Mouse (Mus musculus) cerebellum, adult 18-20 months (tissue): ENCODE results near the gene Abi3.

Source experiments
- DNase-seq, 2 experiments: peaks; one replicate each; pipeline ENCODE4 v3.0.0; 2021

The Abi3 gene

DNA sequence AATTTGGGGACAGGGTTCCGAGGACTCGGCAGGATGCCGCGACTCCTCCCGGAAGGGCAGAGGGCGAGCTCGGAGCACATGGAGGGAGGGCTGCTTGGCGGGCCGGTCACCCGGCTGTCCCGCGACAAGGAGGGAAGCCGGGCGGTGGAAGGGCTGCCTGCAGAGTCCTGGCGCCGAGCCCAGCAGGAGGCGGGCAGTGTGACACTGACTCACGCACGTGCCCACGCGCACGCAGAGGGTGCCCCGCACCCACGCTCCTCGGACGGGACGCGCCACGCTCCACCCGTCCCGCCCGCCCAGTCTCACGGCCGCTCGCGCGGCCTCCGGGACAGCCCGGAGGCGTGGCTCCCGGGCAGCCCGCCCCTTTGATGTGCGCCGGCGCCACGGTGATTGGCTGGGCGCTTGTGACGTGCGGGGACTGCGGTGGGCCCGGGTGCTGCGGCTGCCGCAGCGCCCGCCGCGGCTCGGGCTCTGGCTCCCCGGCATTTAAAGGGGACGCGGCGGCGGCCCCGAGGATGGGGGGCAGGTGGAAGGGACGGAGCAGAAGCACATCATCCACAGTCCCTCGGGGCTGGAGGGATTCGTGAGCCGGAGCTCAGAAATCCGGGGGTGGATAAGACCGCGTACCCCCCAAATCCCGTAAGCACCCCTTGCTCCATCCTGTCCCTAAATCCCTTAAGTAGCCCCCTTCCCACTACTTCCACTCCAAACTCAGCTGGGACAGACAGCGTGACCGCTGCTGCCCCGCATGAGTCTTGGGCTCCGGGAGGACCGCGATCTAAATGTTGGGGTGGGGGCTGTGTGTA is 18.0 kb downstream of the Abi3 start, which contains the start of gene Phospho1:
TSS of gene Phospho1 (plus strand) at position 429 of the 806 bp plus-strand sequence.
- peak; percentile 94 to 95 for DNase-seq

DNA sequence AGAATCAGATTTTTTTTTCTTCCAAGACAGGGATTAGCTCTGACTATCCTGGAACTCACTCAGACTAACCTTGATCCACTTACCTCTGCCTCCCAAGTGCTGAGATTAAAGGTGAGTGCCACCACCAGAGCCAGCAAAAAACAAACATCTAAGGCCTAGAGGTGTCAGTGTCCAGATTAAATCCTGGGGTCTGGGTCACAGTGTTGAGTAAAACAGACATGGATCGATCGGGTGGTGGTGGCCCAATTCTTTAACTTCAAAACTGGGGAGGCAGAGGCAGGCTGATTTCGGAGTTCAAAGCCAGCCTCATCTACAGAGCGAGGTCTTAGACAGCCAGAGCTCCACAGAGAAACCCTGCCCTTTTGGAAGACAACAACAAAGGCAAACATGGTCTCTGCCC is 19.8 kb downstream of the Abi3 start:
- DNase-seq = no peak

DNA sequence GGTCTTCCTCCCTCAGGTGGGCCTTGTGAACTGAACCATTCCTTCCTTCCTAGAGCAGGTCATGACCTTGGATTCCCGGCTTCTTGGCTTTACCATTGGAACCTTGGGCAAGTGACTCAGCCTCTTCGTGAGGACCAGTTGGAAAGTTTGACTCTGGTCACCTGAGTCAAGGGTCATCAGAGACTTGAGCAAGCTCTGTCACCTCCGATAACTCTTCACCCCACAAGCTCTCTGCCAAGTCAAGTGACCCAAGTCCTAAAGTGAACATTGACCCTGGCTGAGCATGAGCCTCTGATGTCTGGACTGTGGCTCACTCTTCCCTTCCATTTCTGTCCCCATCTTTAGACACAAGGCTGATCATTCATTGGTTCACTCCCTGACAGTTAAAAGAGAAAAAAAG is 20.8 kb downstream of the Abi3 start:
- DNase-seq = no peak

DNA sequence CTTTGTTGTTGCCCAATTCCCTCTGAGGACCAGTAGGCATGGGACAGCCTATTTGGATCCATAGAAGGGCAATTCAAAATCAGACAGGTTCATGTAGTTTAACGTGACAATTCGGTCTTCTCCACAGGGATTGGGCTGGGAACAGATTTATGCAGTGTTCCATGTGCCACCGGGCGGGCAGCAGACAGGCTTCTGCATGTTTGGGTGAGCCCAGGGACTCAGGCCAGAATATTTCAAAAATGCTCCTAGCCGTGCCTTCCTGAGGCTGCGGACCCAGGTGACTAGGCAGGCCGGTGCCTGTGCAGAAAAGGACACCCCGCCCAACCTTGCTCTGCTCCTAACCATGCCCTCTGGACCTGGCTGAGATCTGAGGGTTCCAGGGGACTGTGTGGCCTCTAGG is 23.1 kb downstream of the Abi3 start:
- DNase-seq = no peak

DNA sequence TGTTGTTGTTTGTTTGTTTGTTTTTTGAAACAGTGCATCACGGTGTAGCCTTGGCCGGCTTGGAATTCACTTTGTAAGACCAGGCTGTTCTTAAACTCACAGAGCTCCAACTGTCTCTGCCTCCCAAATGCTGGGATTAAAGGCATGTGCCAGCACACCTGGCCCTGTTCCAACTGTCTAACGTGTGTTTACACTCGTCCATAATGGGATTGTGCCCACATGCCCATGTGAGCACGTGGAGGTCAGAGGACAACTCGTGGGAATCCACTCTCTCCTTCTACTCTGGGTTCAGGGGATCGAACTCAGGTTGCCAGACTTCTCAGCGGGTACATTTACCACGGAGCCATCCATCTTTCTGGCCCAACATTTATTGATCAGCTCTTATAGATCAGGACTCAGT is 26.9 kb downstream of the Abi3 start:
- DNase-seq = no peak

DNA sequence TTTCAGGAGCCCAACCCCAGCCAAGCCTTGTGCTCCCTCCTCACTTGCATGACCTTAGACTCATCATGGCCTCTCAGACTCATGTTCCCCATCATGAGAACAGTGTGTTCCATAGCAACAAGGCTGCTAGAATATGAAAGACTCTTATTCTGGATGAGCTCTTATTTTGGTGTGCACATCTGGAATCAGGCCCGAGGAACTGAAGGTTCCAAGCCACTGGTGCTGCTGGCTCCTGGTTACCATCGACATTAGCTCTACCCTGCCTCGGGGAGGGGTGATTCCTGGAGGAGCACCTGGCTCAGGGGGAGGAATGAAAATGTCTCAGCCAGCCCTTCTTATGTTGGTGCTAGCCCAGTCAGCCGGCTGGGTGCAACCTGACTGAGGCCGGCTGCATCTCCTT is 27.4 kb downstream of the Abi3 start:
- no peak for DNase-seq

DNA sequence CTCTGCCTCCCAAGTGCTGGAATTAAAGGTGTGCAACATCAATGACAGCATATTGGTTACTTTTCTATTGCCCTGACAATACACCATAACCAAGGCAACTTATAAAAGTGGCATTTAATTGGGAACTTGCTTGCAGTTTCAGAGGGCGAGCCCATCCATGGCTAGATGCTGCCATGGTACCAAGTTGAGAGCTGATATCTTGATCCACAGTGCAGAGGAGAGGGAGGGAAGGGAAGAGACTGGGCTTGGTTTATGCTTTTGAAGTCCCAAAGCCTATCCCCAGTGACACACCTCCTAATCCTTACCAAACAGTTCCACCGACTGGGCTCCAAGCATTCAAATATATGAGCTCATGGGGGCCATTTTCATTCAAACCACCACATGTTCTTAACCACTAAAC is 28.2 kb downstream of the Abi3 start:
- DNase-seq = no peak

DNA sequence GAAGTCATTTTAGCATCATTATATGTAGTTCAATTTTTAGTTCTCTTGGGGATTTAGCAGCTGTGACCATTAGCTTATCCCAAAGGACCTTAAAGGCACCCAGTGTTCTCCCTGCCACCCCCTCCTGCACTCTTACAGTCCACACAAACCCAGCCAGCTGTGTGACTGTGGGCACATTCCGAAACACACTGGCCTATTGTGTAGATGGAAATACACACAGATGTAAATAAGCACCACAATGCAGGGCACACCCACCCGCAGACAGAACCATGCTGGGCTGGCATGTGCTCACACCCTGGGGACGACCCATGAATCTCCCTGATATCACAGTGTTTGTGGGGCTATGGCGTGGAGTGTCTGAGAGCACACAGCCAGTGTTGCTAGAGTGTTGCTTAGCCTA is 30.1 kb downstream of the Abi3 start:
- no peak for DNase-seq

DNA sequence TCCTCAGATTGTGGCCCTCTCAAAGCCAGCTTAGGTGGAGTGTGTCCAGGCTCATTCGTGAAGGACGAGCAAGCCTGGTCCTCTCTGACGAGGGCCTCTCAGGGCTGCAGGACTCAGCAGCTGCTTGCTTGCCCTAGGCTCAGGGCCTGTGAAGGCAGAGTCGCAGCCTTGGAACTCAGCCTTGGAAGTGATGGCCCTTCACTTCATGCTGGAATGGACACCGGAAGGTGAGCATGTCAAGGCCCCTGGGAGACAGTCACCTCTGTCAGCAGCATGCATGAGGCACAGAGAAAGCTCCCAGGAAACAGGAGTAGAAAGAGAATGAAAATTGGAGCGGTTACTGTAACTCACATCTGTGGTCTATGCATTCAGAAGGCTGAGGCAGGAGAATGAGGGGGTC is 30.5 kb downstream of the Abi3 start:
- no peak for DNase-seq

DNA sequence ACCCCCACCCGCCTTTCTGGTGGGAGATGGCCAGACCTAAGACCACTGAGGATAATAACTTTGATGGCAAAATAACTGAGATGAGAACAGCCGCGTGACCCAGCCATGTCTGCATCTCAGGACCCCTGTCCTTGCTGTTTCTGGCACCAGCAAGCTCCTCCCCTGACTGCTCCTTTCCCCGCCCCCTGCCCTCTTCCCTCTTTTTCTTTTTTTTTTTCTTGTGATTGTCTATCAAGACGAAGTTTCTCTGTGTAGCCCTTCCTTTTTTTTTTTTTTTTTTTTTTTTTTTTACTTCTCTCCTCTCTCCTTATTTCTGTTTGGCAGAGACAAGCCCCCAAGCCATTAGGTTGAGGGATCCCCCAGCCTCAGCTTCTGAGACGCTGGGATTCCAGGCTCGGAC is 31.4 kb downstream of the Abi3 start:
- no peak for DNase-seq

DNA sequence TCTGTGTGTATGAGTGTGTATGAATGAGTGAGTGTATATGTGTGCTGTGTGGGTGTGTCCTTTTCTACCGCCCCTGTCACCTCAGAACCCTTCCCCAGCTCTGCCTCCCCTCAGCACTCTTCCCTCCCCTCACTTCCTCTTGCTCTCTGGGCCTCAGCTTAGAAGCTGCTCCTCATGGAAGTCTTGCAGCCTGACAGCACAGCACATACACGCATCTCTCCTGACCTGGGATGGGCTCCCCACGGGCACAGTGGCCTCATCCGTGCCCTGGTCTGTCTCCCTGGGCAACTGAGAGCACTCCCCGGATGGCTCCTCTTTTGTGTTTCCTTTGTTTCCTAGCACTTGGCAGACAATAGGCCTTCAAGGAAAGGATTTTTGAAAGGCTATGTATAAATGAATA is 32.7 kb downstream of the Abi3 start:
- DNase-seq = no peak

DNA sequence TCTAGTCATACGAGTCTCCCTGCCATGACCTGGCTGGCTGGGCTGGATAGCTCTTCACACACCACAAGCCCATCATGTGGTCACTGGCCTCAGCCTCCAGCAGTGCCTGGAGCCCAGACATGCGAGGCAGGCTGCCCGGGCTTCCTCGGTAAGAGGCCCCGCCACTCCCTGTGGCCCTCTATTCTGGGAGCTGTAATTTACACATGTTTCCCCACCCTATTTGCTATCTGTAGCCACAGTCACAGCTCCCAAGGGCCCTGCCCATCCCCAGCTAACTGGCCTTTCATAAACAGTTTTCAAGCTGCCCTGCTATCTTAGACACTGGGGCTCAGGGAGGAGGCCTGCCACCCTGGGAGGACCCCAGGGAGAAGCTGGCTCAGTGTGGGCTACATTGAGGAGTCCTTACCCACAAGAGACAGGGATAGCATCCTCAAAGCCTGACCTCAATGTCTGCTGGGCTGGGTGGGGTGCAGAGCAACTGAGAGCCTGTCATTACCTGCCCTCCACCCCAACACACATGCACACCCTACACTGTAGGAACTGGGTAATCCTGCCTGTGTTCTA is 33.7 kb downstream of the Abi3 start:
- no peak for DNase-seq

DNA sequence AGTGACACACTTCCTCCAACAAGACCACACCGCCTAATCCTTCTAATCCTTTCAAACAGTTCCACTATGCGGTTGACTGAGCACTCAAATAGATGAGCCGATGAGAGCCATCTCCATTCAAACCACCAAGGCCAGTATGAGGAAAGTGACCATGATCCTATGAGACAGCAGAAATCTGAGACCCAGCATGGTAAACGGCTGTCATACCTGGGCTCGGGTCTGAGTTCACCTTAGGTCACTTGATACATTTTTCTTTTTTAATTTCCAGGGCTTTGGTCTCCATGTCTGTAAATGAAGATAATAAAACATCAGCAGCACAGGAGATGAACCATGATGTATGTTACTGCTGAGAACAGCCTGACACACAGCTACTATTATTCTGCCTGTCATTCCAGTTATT is 34.4 kb downstream of the Abi3 start:
- DNase-seq = no peak

DNA sequence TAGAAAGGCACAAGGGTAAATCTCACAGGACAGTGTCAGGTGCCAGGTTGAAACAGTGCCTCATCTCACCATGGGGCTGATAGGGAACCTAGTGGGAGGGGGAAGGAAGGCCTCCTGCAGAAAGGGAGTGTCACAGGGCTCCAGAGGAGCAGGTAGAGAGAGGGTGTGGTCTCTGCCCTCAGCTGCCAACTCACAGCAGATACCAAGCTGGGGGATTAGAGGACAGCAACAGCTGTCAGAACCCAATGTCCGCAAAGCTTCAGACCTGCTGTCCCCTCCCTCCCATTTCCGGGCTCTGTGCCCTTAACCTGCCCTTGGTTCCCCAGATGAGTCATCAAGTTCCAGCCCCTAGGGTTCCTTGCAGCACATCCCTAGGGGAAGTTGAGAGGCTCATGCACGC is 36.7 kb downstream of the Abi3 start:
- DNase-seq = no peak

DNA sequence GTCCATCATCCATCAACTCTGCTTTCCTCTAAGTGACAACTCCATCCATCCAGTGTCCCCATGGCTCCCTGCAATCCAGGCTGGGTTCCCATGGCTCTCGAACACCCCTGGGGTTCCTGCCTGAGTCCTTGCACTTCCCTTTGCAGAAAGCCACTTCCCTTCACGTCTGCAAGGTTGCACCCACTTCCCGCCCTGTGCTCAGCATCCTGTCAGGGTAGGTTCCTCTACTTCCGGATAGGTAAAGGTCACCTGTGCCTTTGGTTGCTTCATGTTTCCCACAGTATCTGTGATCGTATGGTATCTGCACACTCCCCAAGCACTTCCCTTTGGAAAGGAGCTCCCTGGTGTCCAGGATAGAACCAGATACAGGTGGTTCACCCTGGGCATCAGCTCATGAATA is 37.3 kb downstream of the Abi3 start:
- DNase-seq = no peak

DNA sequence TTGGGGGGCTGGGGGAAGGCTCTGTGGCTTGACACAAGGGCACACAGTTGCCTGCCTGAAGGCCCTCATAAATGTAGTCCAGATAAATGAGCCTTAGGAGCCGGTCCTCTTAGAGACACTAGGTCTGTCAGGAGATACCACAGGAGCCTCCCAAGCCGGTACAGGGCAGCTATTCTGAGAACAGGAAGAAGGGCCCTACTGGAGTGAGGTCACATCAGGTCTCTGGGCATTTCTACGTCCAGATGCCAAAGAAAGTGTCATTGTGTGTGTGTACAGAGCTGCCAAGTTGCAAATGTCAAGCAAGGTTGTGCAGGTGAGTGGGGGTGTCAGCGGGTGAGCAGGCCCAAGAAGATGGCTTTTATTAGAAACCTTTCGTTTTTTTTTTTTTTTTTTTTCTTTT is 46.7 kb downstream of the Abi3 start:
- no peak for DNase-seq

DNA sequence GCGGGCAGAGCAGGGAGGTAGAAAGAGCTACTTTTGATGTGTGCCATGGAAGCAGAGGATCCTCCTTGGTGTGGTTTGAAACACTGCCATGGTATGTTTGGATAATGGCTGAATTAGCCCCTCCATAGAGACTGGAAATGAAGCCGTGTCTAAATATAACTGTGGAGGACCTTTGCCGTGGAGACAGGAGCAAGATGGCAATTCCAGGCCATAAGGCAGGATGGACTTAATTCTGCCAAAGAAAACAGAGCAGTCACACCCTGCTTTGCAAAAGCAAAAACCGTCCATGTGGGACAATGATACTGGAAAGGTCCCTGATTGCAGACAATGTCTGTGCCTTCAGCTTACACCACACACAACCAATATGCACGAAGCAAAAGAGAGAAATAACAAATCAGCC is 48.1 kb downstream of the Abi3 start:
- no peak for DNase-seq

DNA sequence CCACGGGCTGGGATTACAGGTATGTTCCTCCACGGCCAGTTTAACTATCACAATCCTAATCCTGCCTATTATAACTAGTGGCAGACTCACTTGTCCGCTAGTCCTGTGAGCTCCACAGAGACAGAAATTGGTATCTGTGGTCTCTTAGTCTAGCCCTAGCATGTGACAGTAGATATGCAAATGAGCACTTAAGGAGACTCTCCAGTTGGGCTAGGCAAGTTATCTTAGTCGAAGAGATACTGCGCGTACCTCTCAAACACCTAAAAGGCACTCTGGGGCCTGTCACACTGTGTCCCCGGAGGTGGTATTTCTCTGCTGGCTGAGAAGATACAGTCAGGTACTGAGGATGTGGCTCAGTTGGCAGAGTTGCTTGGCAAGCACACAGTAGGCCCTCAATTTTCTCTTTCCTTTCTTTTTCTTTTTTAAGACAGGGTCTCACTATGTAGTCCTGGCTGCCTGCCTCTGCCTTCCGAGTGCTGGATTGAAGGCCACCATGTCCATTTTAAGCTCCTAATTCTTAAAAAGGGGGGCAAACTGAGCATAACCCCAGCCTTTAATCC is 49.2 kb downstream of the Abi3 start:
- no peak for DNase-seq

DNA sequence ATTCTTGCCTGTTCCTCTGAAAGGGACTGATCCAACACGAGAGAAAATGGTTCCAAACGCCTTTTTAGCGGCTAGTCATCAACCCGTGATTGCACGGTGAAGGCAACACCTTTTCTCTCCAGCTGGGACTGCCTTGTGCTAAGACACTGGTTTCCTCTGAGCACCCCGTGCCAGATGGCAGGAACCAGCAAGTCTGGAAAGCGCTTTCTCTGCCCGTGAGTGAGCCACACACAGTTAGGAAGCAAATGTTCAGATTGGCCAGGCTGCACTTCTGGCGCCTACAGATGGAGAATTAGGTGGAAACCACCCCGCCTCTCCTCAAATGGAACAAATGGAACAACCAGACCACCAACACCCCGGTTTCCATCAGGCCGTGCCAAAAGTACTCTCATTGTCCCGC is 50.5 kb downstream of the Abi3 start:
- DNase-seq = peak; percentile 45 to 46

DNA sequence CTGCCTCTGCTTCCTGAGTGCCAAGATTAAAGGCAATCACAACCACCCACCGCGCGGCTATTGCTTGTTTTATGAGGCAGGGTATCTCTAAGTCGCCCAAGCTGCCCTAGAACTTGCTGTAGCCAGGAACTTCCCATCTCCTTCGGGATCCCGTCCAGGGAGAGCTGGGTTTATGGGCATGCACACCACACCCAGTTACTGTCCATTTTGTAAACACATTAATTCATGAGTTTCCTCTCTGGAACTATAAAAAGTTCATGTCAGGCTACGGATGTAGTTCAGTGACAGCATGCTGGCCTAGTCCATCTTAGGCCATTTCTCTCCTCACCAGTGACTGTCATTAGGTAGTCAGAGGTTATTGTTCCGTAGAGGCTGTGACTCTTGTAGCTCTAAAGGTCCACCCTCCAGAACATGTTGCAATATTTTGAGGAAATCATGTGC is 52.8 kb downstream of the Abi3 start:
- no peak for DNase-seq

DNA sequence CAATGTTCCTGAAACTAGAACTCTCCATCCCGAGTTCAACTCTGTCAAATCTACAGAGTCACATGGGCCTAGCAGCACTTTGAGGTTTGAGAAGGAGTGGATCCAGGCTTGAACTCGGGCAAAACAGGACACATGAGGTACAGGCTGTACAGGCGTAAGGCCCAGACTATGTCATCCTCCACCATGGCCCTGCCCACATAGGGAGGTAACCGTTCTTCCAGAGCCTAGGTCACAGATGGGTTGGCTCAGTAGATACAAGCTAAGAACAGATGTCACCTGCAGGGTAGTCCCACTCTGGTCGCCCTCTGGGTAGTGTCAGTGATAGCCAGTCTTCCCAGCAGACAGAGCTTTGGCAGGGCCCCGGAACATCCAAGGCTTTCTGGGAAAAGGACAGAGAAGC is 55.8 kb downstream of the Abi3 start:
- no peak for DNase-seq

DNA sequence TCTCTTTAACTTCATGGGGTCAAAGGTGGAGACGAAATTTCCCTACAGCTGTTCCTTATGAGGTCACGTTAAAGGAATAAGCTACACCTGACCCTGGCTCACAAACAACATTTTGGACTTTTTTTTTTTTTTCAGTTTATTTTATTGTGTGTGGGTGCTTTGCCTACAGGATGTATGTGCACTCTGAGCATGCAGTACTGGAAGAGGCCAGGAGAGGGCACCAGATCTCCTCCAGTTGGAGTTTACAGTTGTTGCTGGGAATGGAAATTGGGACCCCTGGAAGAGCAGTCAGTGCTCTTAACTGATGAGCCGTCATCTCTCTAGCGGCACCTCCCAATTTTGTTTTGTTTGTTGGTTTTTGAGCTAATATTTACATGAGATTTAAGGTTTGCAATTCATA is 56.6 kb downstream of the Abi3 start:
- no peak for DNase-seq

DNA sequence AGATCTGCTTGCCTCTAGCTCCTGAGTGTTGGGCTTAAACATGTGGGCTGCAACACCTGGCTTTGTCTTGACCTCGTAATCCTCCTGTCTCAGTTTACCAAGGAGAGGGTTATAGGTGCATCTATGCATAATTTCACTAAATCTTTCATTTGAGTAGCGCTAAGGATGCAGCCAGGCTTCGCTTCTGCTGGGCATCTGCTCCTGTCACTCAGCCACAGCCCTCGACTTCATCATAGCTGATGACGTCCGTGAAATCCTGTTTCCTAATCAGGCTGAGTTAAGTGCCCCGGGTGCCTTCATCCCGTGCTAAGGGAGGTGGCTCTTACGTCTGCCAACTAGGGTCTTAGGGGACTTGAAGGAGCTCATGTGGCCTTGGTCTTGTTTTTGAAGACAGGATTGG is 58.3 kb downstream of the Abi3 start:
- no peak for DNase-seq

DNA sequence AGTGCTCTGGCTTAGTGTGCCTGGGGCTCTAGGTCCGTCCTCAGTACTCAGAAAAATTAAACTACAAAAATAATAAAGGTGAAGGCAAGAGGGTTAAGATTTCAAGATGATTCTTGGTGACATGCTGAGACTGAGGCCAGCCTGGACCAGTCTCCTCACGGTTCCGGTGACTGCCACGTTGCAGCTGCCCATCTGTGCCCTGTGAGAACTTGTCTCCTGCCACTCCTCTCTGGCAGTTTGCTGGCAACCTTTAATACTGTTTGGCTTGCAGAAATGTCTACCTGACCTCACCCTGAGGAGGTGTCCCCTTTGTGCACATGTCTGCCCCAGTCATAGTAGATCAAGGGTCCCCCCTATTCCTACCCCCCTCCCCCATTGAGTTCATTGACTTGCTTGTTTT is 58.8 kb downstream of the Abi3 start:
- no peak for DNase-seq

DNA sequence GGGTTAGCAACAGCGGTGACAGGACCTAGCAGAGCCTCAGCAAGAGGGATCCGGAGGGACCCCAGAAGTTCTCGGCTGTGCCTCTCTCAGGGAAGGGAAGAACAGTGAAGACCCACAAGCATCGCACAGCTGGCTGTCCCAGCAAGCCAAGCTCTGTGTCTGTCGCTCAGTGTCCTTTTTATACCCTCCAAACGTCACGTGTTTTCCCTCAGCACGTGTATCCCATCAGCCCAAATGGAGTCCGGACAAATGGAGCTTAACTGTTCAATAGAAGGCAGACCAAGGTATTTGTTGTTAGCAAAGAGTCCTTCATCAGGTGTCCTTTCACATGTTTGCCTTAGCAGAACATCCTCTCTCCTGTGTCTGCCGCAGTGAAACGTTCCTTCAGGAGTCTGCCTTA is 60.7 kb downstream of the Abi3 start:
- no peak for DNase-seq
